Mouse (Mus musculus) gastrocnemius, adult 18-20 months (tissue): ENCODE data around the gene Lyzl4. TPM values are rescaled to one million over a fixed set of nuclear protein-coding genes. Genes with fewer than 3 reads are reported as not detected.

ENCODE experiments used
- DNase-seq: peaks from one replicate; pipeline ENCODE4 v3.0.0; 2021; ENCODE audit warnings: low spot score
- long read RNA-seq, 2 experiments: library from polyadenylated mRNA; stranded (forward); transcript quantifications; one replicate each; pipeline ENCODE4 v2.0.0; 2021
- total RNA-seq, 2 experiments: library from RNA; stranded (reverse); gene quantifications; 2 replicates each; pipeline ENCODE4 v1.2.3; 2021

Lyzl4 gene
- not detected for total RNA-seq
- long read RNA-seq, experiment 1, result 0 reads
- long read RNA-seq, experiment 2, result 0 reads

- DNase-seq, result peak; percentile 74
Observed at GRCm38 (mm10) chr9:121642001-121642400, at the start of gene Lyzl4. Gene Lyzl4 (minus strand): TSS chr9:121642096.

GRCm38 (mm10) chr9:121690734-121691133 lies 48.8 kb upstream of the Lyzl4 start:
- DNase-seq, result no peak

DNA sequence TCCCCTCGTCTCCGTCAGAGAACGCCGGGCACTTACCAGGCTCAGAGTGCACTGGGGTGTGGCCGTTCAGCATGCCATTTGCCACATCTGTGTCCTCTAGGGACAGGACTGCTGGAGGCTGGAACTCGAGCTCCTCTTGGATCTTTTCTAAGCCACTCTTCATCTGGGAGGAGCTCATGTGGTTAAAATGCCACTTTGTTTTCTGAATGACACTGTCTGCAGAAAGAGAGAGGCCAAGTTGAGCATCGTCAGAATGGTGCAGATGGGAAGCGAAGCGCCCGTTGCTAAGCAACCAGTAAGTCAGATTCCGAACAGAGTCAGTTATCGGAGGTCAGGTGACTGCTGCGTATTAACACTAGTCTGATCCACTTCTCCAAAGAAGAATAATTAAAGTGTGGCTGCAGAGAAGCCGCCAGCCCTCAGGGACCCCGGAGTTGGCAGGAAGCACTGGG lies 48.3 kb upstream of the Lyzl4 start:
- no peak for DNase-seq

GRCm38 (mm10) chr9:121684702-121685101 lies 42.8 kb upstream of the Lyzl4 start:
- DNase-seq, result no peak

- no peak for DNase-seq
Observed at GRCm38 (mm10) chr9:121682037-121682680, 40.3 kb upstream of the Lyzl4 start.

DNA sequence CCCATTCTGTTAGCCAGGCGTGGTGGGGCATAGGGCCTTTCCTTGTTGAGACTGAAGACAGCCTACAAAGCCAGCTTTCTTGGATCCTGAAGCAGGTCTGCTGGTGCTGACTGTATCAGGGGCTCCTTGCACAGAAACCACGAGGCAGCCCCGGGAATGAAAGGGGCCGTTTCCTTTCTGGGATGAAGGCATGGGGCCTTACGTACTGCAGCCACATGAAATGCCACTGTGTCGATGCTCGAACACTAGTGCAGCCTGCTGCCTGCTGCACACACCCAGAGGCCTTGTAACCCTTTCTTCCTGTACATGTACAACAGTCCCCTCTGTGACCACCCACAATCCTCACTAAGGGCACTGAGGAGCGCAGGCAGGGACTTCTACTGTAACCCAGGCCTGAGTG lies 39.3 kb upstream of the Lyzl4 start:
- no peak for DNase-seq

DNA sequence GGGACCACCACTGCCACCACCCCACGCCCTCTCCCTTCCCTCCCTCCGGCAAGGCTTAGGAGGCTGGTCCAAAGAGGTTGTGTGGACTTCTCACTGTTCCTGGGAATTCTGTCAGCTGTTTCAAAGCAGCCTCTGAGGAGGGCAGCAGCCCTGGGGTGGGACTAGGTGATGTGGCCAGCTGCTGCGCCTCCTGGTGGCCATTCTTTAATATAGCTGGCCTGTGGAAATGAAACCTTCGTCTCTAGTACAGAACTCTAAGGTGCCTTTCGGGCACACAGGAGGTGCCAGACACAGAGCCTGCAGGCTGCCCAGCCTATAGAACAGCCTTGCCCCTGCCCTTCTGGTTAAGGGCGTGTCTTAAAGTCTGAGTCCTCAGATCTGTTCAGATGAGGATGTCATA lies 37.7 kb upstream of the Lyzl4 start:
- DNase-seq, result peak; percentile 56

GRCm38 (mm10) chr9:121677476-121677875 lies 35.6 kb upstream of the Lyzl4 start:
- no peak for DNase-seq

DNA sequence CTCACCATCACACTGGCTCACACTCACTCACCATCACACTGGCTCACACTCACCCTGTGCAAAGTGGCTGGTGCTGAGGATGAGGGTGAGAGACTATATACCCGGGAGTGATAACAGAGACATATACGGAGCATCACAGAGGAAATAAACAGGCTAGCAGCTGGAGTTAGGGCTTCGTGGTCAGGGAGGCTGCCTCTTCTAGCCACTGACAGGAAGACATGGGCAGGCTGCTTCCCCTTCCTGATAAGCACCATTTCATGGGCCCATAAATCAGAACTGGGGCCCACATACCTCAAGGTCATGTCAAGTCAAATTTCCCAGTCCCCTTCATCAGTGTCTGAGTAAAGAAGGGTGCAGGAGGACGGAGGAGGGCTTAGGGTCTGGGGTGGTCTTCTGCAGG lies 35.2 kb upstream of the Lyzl4 start:
- no peak for DNase-seq

GRCm38 (mm10) chr9:121675556-121675955 lies 33.7 kb upstream of the Lyzl4 start:
- no peak for DNase-seq

DNA sequence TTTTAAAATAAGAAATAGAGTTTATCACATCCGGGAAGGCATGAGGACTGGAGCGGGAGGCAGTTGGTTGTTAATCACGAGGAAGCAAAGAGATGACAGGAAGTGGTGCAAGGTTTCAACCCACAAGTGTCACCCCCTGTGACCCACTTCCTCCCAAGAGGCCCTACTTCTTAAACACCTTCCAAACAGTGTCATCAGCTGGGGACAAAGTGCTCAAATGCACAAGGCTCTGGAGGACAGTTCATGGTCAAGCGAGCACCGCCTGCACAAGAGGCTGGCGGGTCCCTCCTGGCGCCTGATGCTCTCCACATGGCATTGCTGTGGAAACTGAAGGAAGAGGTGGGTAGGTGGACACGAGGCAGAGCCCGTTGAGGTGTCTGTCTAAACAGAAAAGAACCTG lies 33.1 kb upstream of the Lyzl4 start:
- DNase-seq, result no peak

GRCm38 (mm10) chr9:121673716-121674115 lies 31.8 kb upstream of the Lyzl4 start:
- no peak for DNase-seq

DNA sequence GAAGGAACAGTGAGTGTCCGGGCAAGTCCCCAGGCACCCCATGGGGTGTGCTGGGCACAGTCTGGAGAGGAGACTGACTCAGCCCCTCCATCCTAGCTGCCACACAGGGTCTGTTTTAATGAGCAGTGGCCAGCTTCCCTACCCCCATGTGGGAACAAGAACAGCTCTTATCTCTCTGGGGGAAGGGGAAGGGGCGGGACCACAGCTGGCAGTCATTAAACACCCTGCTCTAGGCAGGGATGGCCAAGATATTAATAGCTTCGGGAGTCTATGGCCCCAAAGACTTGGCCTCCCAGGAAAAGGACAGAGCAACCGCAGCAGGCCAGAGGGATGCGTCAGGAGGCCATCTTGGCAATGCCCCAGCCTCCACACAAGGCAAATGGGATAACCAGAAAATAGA lies 30.4 kb upstream of the Lyzl4 start:
- DNase-seq, result peak; percentile 44

DNA sequence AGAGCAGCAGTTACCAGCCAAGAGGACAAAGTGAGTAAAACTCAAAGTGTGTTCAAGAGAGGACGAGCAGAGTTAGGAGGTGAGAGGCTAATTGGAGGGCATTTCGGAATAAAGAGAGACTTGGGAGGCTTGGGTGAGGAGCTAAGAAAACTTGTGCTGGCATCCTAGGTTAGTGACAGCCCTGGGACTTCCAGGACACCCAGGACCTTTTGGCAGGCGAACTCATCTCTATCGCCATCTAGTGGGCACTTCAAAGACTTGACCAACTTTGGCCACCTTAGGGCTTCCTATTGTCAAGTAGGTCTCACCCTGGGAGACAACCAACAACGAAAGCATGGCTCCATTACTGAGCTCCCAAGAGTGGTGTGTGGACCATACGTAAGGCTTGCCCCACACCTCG lies 29.4 kb upstream of the Lyzl4 start:
- peak; percentile 60 for DNase-seq

- DNase-seq, result peak; percentile 56
Observed at GRCm38 (mm10) chr9:121669348-121669791, 27.5 kb upstream of the Lyzl4 start.

DNA sequence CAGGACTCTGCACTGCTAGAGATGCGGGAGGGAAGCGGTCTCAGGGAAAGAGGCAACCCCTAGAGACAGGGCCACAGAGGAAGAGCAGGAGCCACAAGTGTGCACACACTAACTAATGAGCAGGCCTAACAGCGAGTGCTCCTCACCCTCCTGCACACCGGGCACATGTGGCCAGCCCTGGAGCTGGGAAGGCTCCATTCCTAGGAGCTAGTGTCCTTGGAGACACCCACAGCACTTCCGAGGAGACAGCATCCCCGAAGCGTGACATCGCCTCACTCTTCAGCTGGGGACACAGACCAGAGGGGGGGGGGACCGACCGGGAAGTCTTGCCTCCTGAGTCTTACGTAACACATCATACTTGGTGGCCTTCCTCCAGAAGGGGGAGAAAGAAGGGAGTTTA lies 25.9 kb upstream of the Lyzl4 start:
- DNase-seq, result no peak

DNA sequence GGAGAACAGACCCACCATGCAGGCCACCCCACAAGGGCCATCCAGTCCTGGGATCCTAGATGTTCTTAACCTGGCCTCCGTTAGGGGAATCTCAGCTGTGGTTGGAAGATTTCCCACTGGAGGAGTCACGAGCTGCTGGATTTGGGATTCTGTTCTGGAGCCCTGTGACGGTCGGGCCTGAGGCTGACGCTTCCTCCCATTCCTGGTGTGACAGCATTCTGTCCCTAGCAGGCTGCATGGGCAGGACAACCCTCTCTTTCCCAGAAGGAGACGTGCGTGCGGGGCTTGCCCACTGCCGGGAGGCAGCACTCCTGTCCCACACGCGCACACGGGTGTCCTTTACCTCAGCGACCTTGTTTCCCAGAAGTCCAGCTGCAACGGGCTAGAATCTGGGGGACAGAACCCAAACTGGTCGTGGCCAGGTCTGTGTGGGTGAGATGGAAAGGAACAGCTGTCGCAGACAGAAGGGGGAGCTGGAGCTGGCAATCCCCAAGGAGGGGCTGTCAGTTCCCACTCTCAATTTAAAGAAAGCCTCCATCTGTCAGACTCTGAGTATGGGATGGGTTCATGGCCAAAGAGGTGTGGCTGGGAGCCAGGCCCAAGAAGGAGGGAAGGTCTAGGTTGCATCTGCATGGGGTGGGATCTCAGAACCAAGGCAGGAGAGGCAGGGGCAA lies 25.2 kb upstream of the Lyzl4 start:
- DNase-seq, result no peak

GRCm38 (mm10) chr9:121664104-121664503 lies 22.2 kb upstream of the Lyzl4 start:
- no peak for DNase-seq

DNA sequence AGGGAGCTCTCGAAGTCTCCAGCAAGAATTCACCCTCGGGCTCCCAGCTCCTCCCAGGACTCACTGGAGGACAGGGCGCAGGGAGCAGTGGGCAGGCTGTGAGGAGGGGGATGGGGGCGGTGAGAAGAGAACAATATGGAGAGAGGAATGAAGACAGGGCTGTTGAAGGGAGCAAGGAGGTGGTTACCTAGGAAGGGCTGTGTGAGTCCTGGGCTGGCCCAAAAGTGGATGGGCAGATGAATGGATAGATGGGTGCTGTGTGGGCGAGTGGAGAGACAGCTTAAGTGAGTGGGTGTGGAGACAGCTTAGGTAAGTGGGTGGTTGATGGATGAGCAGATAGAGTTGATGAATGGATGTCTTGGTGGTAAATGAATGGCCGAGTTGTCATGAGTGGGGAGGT lies 21.6 kb upstream of the Lyzl4 start:
- DNase-seq, result no peak

GRCm38 (mm10) chr9:121659791-121660190 lies 17.9 kb upstream of the Lyzl4 start:
- DNase-seq, result no peak

DNA sequence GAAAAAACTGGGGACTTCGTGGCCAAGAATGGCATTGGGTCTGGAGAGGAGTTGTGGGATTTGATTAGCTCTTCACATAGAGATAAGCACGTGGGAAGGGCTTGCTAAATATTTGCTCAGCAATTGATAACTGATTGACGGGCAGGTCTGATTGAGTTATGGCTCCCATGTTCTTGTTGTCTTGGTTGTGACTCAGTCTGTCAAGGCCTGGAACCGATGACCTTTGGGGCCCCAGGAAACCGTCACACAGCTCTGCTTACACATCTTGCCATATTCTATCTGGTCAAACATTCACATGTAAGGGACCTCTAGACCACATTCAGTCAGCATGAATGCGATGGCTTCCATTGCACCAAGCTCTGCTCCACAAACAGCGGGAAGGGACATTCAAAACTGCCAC lies 16.4 kb upstream of the Lyzl4 start:
- no peak for DNase-seq

- no peak for DNase-seq
Observed at GRCm38 (mm10) chr9:121657143-121657542, 15.2 kb upstream of the Lyzl4 start.

DNA sequence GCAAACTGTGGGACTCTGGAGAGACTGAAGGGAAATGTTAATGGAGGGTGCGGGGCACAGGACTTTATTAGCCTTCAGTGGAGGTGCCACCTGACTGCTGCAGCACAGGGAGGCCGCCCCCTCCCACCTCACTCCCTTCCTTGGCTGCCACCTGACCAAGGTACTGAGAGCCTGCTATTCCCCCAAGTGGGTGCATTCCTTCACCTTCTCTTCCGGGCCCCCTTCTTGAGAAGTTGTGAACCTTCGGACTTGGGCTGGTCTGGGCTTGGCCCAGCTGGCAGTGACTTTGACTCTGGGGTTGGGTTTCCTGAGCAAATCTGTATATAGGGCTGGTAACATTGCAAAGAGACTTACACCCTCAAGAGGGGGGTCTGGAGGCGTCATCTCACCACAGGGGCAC lies 14.4 kb upstream of the Lyzl4 start:
- DNase-seq, result no peak
